Mouse (Mus musculus) left cerebral cortex, adult 11 months (tissue): ENCODE data around the gene Dand5.
"Not testable (repeated sequence)": the region's sequence is repeated elsewhere in the genome, so short reads cannot be mapped to it uniquely, and the experiment has no call there.

Source experiments
- DNase-seq: peaks from one replicate; pipeline ENCODE4 v3.0.0; 2022; ENCODE audit warnings: low spot score

The Dand5 gene

GRCm38 (mm10) chr8:84834866-84835855 is 12.5 kb upstream of the Dand5 start:
- no peak for DNase-seq

DNA sequence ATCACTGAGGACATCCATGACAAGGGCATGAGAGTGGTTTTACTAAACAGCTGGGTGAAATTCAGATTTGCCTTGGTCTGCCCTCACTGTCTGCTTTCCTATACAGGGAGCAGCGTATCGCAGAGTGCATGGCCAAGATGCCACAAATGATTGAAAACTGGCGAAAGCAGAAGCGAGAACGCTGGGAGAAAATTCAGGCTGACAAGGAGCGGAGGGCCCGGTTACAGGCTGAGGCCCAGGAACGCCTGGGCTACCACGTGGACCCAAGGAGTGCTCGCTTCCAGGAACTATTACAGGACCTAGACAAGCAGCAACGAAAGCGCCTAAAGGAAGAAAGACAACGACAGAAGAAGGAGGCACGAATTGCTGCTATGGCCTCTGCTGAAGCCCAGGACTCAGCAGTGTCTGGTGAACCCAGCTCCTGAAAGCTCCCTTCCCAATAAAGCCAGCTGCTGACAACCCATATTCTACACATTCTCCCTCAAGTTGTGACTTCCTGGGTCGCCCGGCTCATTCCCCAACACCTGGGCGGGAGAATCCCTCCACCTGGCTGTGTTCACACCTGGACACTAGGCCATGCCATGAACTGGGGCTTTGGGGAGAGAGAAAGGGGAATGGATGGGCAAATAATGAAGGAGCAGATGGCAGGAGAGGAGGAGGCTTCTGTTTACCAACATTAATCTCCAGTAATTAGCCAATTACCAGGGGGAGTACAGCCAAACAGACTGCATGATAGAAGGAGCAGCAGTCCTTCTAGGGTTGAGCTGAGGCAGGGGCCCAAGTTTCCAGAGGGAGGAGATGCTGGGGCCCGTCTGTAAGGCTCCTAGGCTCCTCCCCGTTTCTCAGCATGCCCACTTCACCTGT is 11.6 kb upstream of the Dand5 start:
- no peak for DNase-seq

DNA sequence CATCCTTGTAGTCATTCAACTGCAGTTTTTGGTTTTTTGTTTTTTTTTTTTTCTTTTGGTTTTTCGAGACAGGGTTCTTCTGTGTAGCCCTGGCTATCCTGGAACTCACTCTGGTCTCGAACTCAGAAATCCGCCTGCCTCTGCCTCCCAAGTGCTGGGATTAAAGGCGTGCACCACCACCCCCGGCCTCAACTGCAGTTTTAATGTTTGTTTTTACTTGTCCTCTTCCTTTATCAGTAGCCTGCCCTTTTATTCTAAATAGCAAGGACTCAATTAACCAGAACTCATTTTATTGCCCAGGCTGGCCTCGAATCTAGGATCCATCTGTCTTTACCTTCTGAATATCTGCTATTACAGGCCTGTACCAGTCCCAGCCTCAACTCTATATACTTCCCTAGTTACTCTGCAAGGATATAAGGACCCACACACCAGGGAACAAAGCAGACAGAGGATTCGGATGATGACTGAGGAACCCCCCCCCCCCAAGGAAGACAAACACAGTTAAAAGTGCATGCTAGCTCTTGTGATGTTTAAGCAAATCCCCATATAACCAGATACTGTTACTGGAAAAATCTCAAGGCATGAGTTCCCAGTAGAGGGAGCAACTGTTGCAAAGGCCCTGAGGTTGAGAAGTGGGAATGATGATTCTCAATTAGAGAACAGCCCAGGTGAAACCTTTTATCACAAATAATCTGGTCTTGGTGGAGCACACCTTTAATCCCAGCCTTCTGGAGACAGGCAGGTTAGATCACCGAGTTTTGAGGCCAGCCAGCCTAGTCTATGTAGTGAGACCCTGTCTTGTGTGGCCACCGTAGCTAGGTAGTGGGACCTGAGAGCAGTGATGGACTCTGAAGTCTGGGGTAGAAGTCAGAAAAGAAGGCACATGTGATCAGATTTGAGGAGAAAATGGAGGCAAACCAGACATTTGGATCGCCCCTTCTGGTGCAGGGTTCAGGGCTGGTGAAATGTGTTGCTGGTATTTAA is 10.4 kb upstream of the Dand5 start:
- DNase-seq, result no peak

- DNase-seq, result peak; percentile 59
Measured at GRCm38 (mm10) chr8:84832034-84832717, 9.6 kb upstream of the Dand5 start.

DNA sequence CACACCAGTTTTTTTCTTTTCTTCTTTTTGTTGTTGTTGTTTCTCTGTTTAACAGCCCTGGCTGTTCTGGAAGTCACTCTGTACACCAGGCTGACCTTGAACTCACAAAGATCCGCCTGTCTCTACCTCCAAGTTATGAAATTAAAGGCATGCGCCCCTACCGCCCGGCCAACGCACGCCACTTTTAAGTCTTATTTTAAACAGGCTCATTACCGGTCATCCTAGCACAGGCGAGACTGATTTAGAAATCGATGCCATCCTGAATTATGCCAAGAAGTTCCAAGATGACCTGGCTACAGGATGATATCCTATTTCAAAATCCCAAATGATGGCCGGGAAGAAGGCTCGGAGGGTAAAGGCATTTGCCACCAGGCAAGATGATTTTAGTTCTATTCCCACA is 8.9 kb upstream of the Dand5 start, which contains the start of gene Gadd45gip1:
Gene Gadd45gip1 (plus strand): TSS at position 33 of the 400 bp plus-strand sequence.
- no peak for DNase-seq

DNA sequence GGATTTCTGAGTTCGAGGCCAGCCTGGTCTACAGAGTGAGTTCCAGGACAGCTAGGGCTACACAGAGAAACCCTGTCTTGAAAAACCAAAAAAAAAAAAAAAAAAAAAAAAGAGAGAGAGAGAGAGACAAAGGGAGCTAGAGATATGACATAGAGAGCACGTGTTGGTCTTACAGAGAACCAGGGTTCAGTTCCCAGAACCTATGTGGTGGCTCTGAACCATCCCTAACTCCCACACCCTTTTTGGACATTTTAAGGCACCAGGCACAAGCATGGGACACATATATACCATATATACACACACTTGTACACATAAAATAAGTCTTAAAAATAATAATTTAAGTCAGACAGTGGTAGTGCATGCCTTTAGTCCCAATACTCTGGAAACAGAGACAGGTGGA is 3.9 kb upstream of the Dand5 start:
- not testable (repeated sequence) for DNase-seq

DNA sequence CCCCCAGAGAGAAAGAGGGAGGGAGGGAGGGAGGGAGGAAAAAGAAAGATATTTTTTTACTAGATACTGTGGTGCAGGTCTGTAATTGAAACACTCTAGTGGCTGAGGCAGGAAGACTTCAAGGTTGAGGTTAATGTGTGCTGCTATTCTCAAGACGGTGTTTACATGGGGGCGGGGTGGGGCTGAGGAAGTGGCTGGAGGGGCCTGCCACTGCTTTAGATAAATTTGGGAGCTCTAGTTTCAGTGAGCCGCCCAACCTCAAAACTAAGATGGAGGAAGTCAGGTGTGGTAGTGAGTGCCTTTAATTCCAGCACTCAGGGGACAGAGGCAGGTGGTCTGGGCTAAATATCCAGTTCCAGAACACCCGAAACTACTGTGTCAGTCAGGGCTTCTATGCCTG is 3.0 kb upstream of the Dand5 start:
- DNase-seq, result no peak

- DNase-seq, result no peak
Measured at GRCm38 (mm10) chr8:84823653-84824052, 1.0 kb upstream of the Dand5 start.

DNA sequence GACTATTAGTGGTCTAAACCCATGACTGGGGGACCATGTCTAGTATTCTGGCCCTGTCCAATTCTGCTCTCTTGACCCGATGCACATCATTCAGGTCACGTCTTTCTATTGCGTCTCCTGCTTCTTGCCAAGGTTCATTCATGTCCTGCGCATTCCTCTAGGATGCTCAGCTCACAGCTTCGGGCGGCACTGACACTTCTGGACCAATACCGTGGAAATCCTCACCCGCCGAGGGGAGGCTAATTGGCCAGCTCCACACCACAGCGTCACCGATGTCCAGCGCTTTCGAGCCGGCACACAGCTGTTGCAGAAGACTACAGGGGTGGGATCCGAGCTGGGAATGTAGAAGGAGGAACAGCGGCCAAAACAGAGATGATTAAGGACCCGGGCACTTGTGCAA is 6.5 kb downstream of the Dand5 start:
- no peak for DNase-seq

DNA sequence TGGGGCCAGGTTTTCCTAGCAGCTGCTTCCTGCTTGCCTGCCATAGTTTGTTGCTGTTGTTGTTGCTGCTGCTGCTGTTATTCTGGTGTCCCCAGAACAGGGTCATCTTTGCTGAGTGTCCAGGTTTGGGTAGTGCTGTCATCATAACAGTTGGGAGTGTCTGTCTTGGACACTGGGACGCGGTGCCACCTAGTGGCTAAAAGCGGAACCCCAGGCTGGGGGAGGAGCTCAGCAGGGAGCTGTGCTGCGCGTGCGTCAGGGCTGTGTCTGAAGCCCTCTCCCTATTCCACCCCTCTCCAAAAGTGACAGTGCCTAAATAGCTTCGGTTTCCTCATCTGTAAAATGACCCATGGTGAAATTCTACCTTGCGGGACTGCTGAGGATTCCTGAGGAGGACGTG is 7.1 kb downstream of the Dand5 start:
- DNase-seq, result peak; percentile 83

GRCm38 (mm10) chr8:84814555-84815441 is 7.8 kb downstream of the Dand5 start:
- DNase-seq, result no peak

DNA sequence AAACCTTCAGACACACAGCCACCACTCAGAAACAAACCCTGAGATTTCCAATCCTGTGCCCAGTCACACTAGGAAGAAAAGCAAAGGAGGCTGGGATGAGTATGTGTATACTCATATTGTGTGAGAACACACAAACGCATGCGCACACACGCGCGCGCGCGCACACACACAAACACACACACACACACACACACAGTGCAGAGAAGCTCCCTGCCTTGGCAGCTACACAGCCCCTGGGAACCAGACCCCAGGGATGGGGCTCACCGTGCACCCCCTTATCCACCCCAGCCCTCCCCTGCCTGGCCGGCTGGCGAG is 8.4 kb downstream of the Dand5 start:
- DNase-seq, result no peak

DNA sequence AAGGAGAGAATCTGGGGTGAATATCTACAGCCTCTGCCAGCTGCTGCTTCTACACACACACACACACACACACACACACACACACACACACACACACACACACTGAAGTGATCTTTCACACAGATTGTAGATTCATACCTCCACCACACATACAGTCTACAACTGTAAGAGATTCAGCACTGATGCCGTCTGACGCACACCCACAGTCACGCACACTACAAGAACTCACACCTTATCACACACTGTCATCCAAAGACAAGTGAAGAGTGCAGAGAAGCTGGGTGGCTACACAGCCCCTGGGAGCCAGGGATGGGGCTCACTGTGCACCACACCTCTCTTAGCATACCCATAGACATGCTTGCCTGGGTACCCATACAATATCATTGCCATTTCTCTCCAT is 8.8 kb downstream of the Dand5 start:
- no peak for DNase-seq

DNA sequence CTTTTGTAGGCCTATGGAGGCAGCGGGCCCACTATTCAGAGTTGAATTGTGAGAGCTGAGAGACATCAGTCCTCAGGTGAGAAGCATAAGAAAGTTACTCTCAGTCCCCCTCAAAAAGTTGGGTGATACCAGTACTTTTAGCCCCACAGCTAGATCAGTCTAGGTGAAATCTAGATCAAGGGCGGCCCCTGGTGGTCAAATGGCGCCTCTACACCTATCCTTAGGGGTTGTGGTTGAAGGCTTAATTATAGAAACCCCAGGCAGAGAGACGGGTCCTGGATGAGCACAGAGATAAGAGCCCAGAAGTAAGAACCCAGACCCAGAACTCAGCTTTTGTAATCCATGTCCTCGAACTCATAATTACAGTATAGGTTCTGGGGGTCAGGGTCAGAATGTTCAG is 9.6 kb downstream of the Dand5 start:
- DNase-seq, result no peak

DNA sequence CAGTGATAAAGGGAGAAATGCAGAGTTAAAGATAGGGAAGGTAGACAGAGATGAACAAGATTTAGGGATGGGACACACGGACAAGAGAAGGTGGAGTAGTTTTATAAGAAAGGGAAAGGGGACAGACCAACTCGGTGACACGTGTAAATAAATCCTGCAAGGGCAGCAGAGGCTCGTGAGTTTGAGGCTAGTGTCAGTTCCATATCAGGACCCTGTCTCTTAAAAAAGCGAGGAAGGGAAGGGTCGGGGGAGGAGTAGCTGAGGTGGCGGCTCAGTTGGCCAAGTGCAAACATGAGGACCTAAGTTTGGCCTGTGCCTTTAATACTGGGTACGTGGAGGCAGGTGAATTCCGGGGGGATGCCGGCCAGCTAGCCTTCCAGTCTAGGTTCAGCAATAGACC is 11.3 kb downstream of the Dand5 start:
- DNase-seq, result no peak

DNA sequence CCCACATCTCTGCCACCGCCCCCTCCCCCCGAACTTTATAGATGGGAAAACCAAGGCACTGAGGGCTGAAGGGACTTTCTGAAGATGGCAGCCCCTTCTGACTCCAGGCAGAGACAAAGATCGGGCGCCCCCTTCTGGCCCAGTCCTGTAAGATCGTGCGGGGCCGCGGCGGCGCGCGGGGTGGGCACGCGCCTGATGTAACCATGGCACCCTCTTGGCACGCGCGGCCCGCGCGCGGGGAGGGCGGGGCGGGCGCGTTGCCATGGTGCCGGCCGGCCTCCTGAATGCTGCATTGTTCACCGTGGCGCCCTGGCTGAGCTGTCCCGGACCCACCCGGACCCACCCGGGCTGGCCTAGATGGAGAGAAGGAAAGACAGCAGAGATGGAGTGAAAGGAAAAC is 11.7 kb downstream of the Dand5 start:
- peak; percentile 95 for DNase-seq

DNA sequence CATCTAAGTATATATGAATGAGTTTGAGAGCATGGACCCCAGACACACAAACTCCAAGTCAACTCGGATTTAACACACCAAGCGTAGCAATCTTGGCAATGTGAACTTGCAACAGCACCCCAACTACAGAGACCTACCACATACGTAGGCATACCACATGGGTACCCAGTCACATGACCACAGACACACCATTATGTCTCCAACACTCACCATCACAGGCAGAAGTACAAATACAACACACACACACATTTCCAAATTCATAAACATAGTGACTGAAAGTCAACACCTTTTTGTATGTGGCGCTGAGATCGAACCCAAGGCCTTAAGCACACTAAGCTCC is 12.7 kb downstream of the Dand5 start:
- no peak for DNase-seq

GRCm38 (mm10) chr8:84809109-84809940 is 13.3 kb downstream of the Dand5 start:
- no peak for DNase-seq

DNA sequence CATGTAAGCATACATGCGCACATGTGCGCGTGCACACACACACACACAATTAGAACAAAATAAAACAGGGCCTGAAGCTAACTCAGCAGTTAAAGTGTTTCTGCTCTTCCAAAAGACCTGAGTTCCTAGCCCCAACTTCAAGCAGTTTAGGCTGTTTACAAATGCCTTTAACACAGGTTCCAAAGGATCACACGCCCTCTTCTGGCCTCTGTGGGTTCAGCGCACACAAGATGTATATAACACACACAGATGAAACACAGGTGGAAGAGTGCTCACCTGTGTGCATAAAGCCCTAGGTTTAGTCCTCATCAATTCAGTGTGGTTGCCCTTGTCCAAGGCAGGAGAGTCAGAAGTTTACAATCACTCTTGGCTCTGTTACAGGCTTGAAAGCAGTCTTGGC is 16.6 kb downstream of the Dand5 start:
- no peak for DNase-seq
